Mouse (Mus musculus): ENCODE results near the gene Cdk2ap2. TPM values are rescaled to one million over a fixed set of nuclear protein-coding genes. Genes with fewer than 3 reads are reported as not detected.
"Not testable (repeated sequence)": the region's sequence is repeated elsewhere in the genome, so short reads cannot be mapped to it uniquely, and the experiment has no call there.

The Cdk2ap2 gene
- polyA plus RNA-seq, 1 experiment = 143 TPM

- 14% methylated on average over 8 of the region's 8 CpGs for WGBS
- not testable (repeated sequence) for H3K27ac ChIP-seq (ENCODE audit: control insufficient read depth, insufficient read depth, low read depth, low read length, poor library complexity); H3K4me3 ChIP-seq (replicated peaks; ENCODE audit: control insufficient read depth, low read depth, low read length); H3K4me1 ChIP-seq (ENCODE audit: control insufficient read depth, insufficient read depth, low read length)
- peak; percentile 55; the same call in 1 of the 2 replicates for TF ChIP-seq CTCF (IDR thresholded peaks at IDR 0.05; ENCODE audit: control insufficient read depth, insufficient read depth, low read length)
Measured at GRCm38 (mm10) chr19:4135963-4136345, 39.0 kb downstream of the Cdk2ap2 start.

GRCm38 (mm10) chr19:4136463-4136862 is 39.5 kb downstream of the Cdk2ap2 start:
- H3K4me3 ChIP-seq (replicated peaks; ENCODE audit: control insufficient read depth, low read depth, low read length) = no peak overlapping the region
- H3K4me1 ChIP-seq (ENCODE audit: control insufficient read depth, insufficient read depth, low read length) = no peaks in the 10 kb centered on the region; the same call in none of the 2 replicates
- TF ChIP-seq CTCF (IDR thresholded peaks at IDR 0.05; ENCODE audit: control insufficient read depth, insufficient read depth, low read length) = peak; percentile 32; the same call in 1 of the 2 replicates
- TF ChIP-seq POLR2A (IDR thresholded peaks at IDR 0.05; ENCODE audit: borderline replicate concordance, control insufficient read depth, low read depth, low read length) = no peak
- H3K27ac ChIP-seq (ENCODE audit: control insufficient read depth, insufficient read depth, low read depth, low read length, poor library complexity) = no peak overlapping the region
- WGBS = 80% methylated on average over 5 of the region's 5 CpGs

GRCm38 (mm10) chr19:4137913-4138312 is 40.9 kb downstream of the Cdk2ap2 start:
- H3K4me3 ChIP-seq (replicated peaks; ENCODE audit: control insufficient read depth, low read depth, low read length) = no peak overlapping the region
- TF ChIP-seq CTCF (IDR thresholded peaks at IDR 0.05; ENCODE audit: control insufficient read depth, insufficient read depth, low read length) (no peak), POLR2A (IDR thresholded peaks at IDR 0.05; ENCODE audit: borderline replicate concordance, control insufficient read depth, low read depth, low read length) (no peak)
- 40% methylated on average over 5 of the region's 5 CpGs for WGBS
- peaks cover under 1% of the 10 kb centered on the region for H3K4me1 ChIP-seq (ENCODE audit: control insufficient read depth, insufficient read depth, low read length)
- no peak overlapping the region for H3K27ac ChIP-seq (ENCODE audit: control insufficient read depth, insufficient read depth, low read depth, low read length, poor library complexity)

GRCm38 (mm10) chr19:4139446-4139845 is 42.5 kb downstream of the Cdk2ap2 start, which contains the start of gene Gpr152:
Gene Gpr152, plus strand, starts transcription at chr19:4139787.
- Histone ChIP-seq H3K4me1 (ENCODE audit: control insufficient read depth, insufficient read depth, low read length) (peaks cover 2% of the 10 kb centered on the region), H3K4me3 (replicated peaks; ENCODE audit: control insufficient read depth, low read depth, low read length) (no peak within 1 kb of the TSS), H3K27ac (ENCODE audit: control insufficient read depth, insufficient read depth, low read depth, low read length, poor library complexity) (no peak within 1 kb of the TSS)
- 81% methylated on average over 2 of the region's 2 CpGs for WGBS
- TF ChIP-seq POLR2A (IDR thresholded peaks at IDR 0.05; ENCODE audit: borderline replicate concordance, control insufficient read depth, low read depth, low read length) (no peak), CTCF (IDR thresholded peaks at IDR 0.05; ENCODE audit: control insufficient read depth, insufficient read depth, low read length) (no peak)

- Histone ChIP-seq H3K4me1 (ENCODE audit: control insufficient read depth, insufficient read depth, low read length) (peaks cover 2% of the 10 kb centered on the region), H3K27ac (ENCODE audit: control insufficient read depth, insufficient read depth, low read depth, low read length, poor library complexity) (no peak overlapping the region), H3K4me3 (replicated peaks; ENCODE audit: control insufficient read depth, low read depth, low read length) (no peak overlapping the region)
- 68% methylated on average over 6 of the region's 6 CpGs for WGBS
- TF ChIP-seq CTCF (IDR thresholded peaks at IDR 0.05; ENCODE audit: control insufficient read depth, insufficient read depth, low read length) = no peak
Measured at GRCm38 (mm10) chr19:4140147-4140546, 43.2 kb downstream of the Cdk2ap2 start.

- Histone ChIP-seq H3K4me3 (replicated peaks; ENCODE audit: control insufficient read depth, low read depth, low read length) (no peak overlapping the region), H3K4me1 (ENCODE audit: control insufficient read depth, insufficient read depth, low read length) (peaks cover 5% of the 10 kb centered on the region), H3K27ac (ENCODE audit: control insufficient read depth, insufficient read depth, low read depth, low read length, poor library complexity) (no peak overlapping the region)
- 87% methylated on average over 18 of the region's 18 CpGs for WGBS
- TF ChIP-seq POLR2A (IDR thresholded peaks at IDR 0.05; ENCODE audit: borderline replicate concordance, control insufficient read depth, low read depth, low read length) = no peak; the same call in 1 of the 2 replicates
- no peak for TF ChIP-seq CTCF (IDR thresholded peaks at IDR 0.05; ENCODE audit: control insufficient read depth, insufficient read depth, low read length)
Measured at GRCm38 (mm10) chr19:4142416-4143173, 45.6 kb downstream of the Cdk2ap2 start.

GRCm38 (mm10) chr19:4143759-4144268 is 46.8 kb downstream of the Cdk2ap2 start, which contains the start of gene Cabp4:
Gene Cabp4, minus strand, starts transcription at chr19:4144033.
- no peak within 1 kb of the TSS for H3K4me3 ChIP-seq (replicated peaks; ENCODE audit: control insufficient read depth, low read depth, low read length)
- WGBS = 54% methylated on average over 7 of the region's 7 CpGs
- H3K4me1 ChIP-seq (ENCODE audit: control insufficient read depth, insufficient read depth, low read length) = peaks cover 9% of the 10 kb centered on the region
- H3K27ac ChIP-seq (ENCODE audit: control insufficient read depth, insufficient read depth, low read depth, low read length, poor library complexity) = peak within 1 kb of the TSS; percentile 69
- no peak for TF ChIP-seq POLR2A (IDR thresholded peaks at IDR 0.05; ENCODE audit: borderline replicate concordance, control insufficient read depth, low read depth, low read length)
- TF ChIP-seq CTCF (IDR thresholded peaks at IDR 0.05; ENCODE audit: control insufficient read depth, insufficient read depth, low read length) = no peak

GRCm38 (mm10) chr19:4144550-4145498 is 47.8 kb downstream of the Cdk2ap2 start:
- TF ChIP-seq POLR2A (IDR thresholded peaks at IDR 0.05; ENCODE audit: borderline replicate concordance, control insufficient read depth, low read depth, low read length) (no peak), CTCF (IDR thresholded peaks at IDR 0.05; ENCODE audit: control insufficient read depth, insufficient read depth, low read length) (no peak)
- Histone ChIP-seq H3K27ac (ENCODE audit: control insufficient read depth, insufficient read depth, low read depth, low read length, poor library complexity) (peak overlapping the region; percentile 69), H3K4me3 (replicated peaks; ENCODE audit: control insufficient read depth, low read depth, low read length) (no peak overlapping the region), H3K4me1 (ENCODE audit: control insufficient read depth, insufficient read depth, low read length) (peaks cover 9% of the 10 kb centered on the region)
- WGBS = 54% methylated on average over 16 of the region's 16 CpGs

Data from bone marrow, adult 2 months (tissue).